Mouse (Mus musculus): ENCODE measurements around the gene Setd1b.

Setd1b gene

GRCm38 (mm10) chr5:123156763-123157162 lies 14.8 kb downstream of the Setd1b start:
- intact Hi-C loops (cut with DNase I): loop anchor here (5.0 kb wide), 1 partner anchor 34 kb away; no protein-coding TSS in a partner anchor

GRCm38 (mm10) chr5:123157972-123158371 lies 16.0 kb downstream of the Setd1b start:
- intact Hi-C loops (cut with DNase I): loop anchor here (5.0 kb wide), 1 partner anchor 36 kb away; no protein-coding TSS in a partner anchor

DNA sequence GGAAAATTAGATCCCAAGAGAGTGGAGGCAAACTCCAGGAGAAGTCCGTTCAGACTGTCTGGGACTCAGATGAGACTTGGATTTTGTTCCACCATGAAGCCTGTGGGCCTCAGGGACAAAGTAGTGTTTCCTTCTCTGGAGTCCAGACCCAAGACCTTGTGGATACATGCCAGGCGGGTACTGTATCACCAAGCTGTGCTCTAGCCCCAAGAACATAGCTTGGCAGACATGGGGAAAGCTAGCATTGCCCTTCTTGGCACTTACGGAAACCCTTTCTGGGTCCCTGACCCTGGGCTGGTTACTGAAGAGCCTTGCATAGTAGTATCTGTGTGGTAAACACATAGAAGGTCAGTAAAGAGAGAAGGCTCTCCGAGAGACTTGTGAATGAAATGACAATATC lies 17.5 kb downstream of the Setd1b start:
- intact Hi-C loops (cut with DNase I): loop anchor here (5.0 kb wide), 1 partner anchor 37 kb away; no protein-coding TSS in a partner anchor

DNA sequence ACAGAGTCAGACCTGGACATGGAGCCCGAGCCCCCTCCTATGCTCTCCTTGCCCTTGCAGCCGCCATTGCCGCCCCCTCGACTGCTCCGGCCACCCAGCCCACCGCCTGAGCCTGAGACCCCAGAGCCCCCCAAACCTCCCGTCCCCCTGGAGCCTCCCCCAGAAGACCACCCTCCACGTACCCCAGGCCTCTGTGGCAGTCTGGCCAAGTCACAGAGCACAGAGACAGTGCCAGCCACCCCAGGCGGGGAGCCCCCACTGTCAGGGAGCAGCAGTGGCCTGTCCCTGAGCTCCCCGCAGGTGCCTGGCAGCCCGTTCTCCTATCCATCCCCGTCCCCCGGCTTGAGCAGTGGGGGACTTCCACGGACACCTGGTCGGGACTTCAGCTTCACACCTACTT lies 17.9 kb downstream of the Setd1b start:
- intact Hi-C loops (cut with DNase I): loop anchor here (5.0 kb wide), 1 partner anchor 38 kb away; no protein-coding TSS in a partner anchor

DNA sequence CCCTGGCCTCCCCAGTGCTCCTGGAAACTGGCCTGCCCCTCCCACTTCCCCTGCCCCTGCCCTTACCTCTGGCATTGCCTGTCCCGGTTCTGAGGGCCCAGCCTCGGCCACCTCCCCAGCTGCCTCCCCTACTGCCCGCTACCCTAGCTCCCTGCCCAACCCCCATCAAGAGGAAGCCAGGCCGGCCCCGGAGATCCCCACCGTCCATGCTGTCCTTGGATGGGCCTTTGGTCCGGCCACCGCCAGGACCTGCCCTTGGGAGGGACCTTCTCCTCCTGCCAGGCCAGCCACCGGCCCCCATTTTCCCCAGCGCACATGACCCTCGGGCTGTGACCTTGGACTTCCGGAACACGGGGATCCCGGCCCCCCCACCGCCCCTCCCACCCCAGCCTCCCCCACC lies 18.3 kb downstream of the Setd1b start:
- intact Hi-C loops (cut with DNase I): no loop called here

- intact Hi-C loops (cut with DNase I): no loop called here
These were observed 20.9 kb downstream of the Setd1b start for GRCm38 (mm10) chr5:123162942-123163341.

GRCm38 (mm10) chr5:123166437-123166836 lies 24.4 kb downstream of the Setd1b start:
- intact Hi-C loops (cut with DNase I): no loop called here

DNA sequence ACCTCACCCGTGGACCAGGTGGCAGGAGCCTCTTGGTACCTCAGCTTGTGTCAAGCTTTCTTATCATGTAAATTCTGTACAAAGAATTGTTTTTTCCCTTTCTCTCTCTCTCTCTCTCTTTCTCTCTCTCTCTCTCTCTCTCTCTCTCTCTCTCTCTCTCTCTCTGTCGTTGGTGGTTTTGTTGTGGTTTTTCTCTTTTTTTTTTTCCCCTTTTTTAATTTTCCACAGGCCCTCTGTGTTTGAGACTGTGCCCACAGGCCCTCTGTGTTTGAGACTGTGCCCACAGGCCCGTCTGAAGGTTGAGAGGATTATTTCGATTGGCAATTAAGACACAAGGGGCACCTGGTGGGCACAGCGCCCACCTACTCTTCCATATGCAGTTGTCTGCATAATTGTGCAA lies 25.6 kb downstream of the Setd1b start:
- intact Hi-C loops (cut with DNase I): no loop called here

GRCm38 (mm10) chr5:123169284-123169683 lies 27.3 kb downstream of the Setd1b start, which contains the start of gene Psmd9:
Gene Psmd9, plus strand, starts transcription at chr5:123169413.
- intact Hi-C loops (cut with DNase I): no loop called here

GRCm38 (mm10) chr5:123170365-123170764 lies 28.4 kb downstream of the Setd1b start:
- intact Hi-C loops (cut with DNase I): loop anchor here (2.0 to 10.0 kb wide), 3 partner anchors 54 to 206 kb away; no protein-coding TSS in a partner anchor

DNA sequence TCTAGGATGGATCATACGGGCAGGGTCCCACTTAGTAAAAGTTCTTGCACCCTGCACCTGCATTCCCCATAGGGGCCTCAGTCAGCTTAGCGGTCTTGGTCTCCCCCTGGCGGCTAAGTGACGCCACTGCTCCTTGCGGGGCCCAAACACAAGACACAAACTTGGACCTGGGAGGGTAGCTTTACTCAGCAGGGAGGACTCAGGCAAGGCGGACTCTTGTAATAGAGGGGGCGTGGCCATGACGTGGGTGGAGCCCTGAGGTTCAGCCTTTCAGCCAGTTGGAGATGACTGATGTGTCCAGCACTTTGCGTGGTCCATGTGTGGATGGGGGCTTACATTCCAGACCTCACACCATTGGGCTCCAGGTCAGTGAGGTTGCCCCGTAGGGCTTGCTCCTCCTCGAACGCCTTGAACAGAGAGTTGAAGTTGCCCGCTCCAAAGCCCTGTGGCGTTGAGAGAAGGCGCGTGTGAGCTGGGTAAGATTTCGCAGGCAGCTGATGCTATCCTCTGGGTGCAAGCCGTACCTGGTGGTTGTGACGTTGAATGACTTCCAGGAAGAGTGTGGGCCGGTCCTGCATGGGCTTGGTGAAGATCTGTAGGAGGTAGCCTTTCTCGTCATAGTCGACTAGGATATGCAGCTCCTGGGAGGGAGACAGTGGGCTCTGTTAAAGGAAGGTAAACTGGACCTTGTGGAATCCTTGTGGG lies 29.8 kb downstream of the Setd1b start:
- intact Hi-C loops (cut with DNase I): loop anchor here (1.0 to 10.0 kb wide), 4 partner anchors 39 to 207 kb away; partner anchors contain the start of gene Rhof

DNA sequence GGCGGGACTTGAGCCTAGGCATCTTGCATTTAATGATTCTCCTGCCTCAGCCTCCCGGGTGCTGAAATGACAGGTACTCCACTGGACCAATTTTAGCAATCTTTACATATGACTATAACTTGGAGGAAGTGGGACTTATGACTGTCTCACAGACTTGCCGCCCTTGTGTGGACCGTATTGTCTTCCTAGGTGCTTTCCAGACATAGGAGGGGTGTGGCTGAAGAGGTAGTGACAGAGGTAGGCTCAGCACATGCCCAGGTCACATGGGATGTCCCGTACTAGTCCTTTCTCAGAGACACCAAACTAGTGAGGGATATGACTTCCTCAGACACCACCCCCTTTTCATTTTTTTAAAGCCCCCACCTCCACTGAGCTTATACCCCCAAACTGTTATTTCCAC lies 36.8 kb downstream of the Setd1b start:
- intact Hi-C loops (cut with DNase I): loop anchor here (10.0 kb wide), 1 partner anchor 214 kb away; no protein-coding TSS in a partner anchor

DNA sequence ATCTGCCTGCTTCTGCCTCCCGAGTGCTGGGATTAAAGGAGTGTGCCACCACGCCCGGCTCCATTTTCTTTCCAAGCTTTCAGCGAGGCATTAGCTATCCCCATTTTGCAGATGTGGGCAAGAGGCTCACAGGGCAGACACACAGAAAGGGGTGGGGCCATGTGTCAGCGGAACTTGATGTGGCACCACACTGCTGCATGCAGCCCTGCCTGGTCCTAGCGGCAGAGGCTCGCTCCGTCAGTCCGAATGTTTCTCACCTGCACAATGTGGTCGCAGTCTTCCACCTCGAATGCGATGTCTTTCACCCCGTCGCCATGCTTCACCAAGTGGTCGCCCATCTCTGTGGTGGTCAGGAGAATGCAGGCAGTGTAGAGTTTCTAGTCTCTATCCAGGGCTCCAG lies 38.4 kb downstream of the Setd1b start:
- intact Hi-C loops (cut with DNase I): no loop called here

- intact Hi-C loops (cut with DNase I): no loop called here
These were observed 39.5 kb downstream of the Setd1b start for GRCm38 (mm10) chr5:123181536-123181935.

DNA sequence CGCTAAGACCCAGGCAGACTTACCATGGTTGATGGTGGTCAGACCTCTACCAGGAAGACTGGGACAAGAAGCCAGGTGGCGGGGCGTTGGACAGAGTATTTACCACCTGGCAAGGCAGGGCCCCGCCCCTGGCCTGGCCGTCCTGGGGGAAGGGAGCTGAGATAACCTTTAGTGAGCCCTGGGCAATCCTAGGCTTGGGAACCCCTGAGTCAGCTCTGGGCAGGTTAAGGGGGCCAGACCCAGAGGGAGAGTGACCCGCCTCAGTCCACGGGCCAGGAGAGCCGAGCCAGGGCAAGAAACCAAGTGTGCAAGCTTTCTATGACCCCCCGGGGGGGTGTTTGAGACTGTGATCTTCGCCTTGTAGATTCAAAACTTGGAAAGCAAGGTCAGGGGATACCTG lies 40.7 kb downstream of the Setd1b start, which contains the start of gene Hpd:
TSS of gene Hpd (minus strand) at position 77 of the 400 bp plus-strand sequence.
- intact Hi-C loops (cut with DNase I): no loop called here

DNA sequence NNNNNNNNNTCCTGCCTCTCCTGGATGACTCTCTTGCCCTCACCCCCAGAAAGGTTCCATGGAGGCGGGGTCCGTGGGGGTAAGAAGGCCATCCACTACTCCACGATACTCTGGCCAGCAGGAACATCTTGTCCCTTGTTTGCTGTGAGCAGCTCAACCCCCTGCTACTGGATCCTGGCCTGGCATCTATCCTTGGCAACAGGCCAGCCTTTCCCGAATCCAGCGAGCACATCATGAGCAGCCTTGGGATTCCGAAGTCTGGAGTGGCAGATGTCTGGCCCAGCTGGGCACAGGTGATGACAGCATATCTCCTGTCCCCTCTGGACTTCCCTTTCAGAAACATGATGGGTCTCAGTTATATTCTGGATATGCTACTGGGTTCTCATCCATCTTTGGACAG lies 44.0 kb downstream of the Setd1b start:
- intact Hi-C loops (cut with DNase I): no loop called here

- intact Hi-C loops (cut with DNase I): no loop called here
These were observed 45.3 kb downstream of the Setd1b start for GRCm38 (mm10) chr5:123187306-123187705.

- intact Hi-C loops (cut with DNase I): no loop called here
These were observed 48.9 kb downstream of the Setd1b start for GRCm38 (mm10) chr5:123190912-123191311.

DNA sequence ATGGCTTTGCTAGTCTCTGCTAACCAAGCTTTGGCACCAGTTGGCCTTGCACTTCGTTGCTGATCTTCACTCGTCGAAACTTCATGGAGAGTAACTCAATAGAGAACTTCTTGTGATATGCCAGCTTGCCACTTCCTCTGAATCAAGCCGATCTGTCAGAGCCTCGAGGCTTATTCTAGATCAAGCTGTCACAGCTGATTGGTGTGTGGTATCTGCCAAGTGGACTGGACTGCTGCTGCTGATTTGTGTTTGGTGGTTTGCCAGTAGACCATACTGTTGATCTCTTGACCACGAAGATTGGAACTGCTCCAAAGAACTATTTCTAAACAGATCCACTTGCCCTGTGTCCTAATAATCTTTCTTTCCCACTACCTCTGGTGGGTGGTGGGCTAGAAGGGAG lies 49.4 kb downstream of the Setd1b start:
- intact Hi-C loops (cut with DNase I): no loop called here

GRCm38 (mm10) chr5:123192606-123193150 lies 50.7 kb downstream of the Setd1b start:
- intact Hi-C loops (cut with DNase I): no loop called here

- intact Hi-C loops (cut with DNase I): no loop called here
These were observed 51.4 kb downstream of the Setd1b start for GRCm38 (mm10) chr5:123193436-123193835.

GRCm38 (mm10) chr5:123194856-123195255 lies 52.9 kb downstream of the Setd1b start:
- intact Hi-C loops (cut with DNase I): no loop called here

Data from adrenal gland (tissue).